Mouse (Mus musculus): ENCODE results near the gene Dok1.

The Dok1 gene

GRCm38 (mm10) chr6:83044742-83045141, 11.5 kb upstream of the Dok1 start:
- peak; percentile 45 for DNase-seq

GRCm38 (mm10) chr6:83043993-83044392, 10.7 kb upstream of the Dok1 start:
- DNase-seq = no peak

- no peak for DNase-seq
Observed at GRCm38 (mm10) chr6:83043561-83043960, 10.3 kb upstream of the Dok1 start.

GRCm38 (mm10) chr6:83040601-83041000, 7.3 kb upstream of the Dok1 start:
- no peak for DNase-seq

- DNase-seq = peak; percentile 94
Observed at GRCm38 (mm10) chr6:83038496-83039012, 5.3 kb upstream of the Dok1 start.

- no peak for DNase-seq
Observed at GRCm38 (mm10) chr6:83037188-83037587, 3.9 kb upstream of the Dok1 start.

GRCm38 (mm10) chr6:83034463-83035055, 1.3 kb upstream of the Dok1 start:
- DNase-seq = no peak

GRCm38 (mm10) chr6:83032769-83033191, 491 bp downstream of the Dok1 start:
- DNase-seq = peak; percentile 55

GRCm38 (mm10) chr6:83031921-83032590, 1.2 kb downstream of the Dok1 start:
- DNase-seq = no peak

GRCm38 (mm10) chr6:83031111-83031510, 2.2 kb downstream of the Dok1 start:
- no peak for DNase-seq

- DNase-seq = no peak
Observed at GRCm38 (mm10) chr6:83029777-83030176, 3.5 kb downstream of the Dok1 start.

- DNase-seq = no peak
Observed at GRCm38 (mm10) chr6:83027706-83028105, 5.6 kb downstream of the Dok1 start.

- no peak for DNase-seq
Observed at GRCm38 (mm10) chr6:83027293-83027692, 6.0 kb downstream of the Dok1 start.

- DNase-seq = no peak
Observed at GRCm38 (mm10) chr6:83025221-83025620, 8.1 kb downstream of the Dok1 start.

- DNase-seq = no peak
Observed at GRCm38 (mm10) chr6:83024421-83024820, 8.8 kb downstream of the Dok1 start.

GRCm38 (mm10) chr6:83023786-83024185, 9.5 kb downstream of the Dok1 start:
- DNase-seq = no peak

- no peak for DNase-seq
Observed at GRCm38 (mm10) chr6:83023008-83023407, 10.3 kb downstream of the Dok1 start.

GRCm38 (mm10) chr6:83020836-83021593, 12.3 kb downstream of the Dok1 start:
- no peak for DNase-seq

GRCm38 (mm10) chr6:83020121-83020520, 13.2 kb downstream of the Dok1 start:
- DNase-seq = no peak

- DNase-seq = no peak
Observed at GRCm38 (mm10) chr6:83019044-83019443, 14.2 kb downstream of the Dok1 start.

GRCm38 (mm10) chr6:83017190-83017589, 16.1 kb downstream of the Dok1 start:
- peak; percentile 41 for DNase-seq

GRCm38 (mm10) chr6:83015749-83016148, 17.5 kb downstream of the Dok1 start:
- DNase-seq = no peak
